Mouse (Mus musculus) left cerebral cortex, postnatal 4 days (tissue): ENCODE data around the gene Ptprm. TPM values are rescaled to one million over a fixed set of nuclear protein-coding genes. Genes with fewer than 3 reads are reported as not detected.

ENCODE experiments used
- DNase-seq: peaks from one replicate; pipeline ENCODE4 v3.0.0-alpha.2; 2022
- intact Hi-C: fragments of 180-260 bp; cut with DNase I; formaldehyde crosslinking; loops from one replicate; pipeline ENCODE4 v1.15.1; 2025
- total RNA-seq, 2 experiments: library from RNA; stranded (reverse); gene quantifications; 2 replicates each; pipeline ENCODE4 v1.2.3; 2021

Ptprm gene
- total RNA-seq, 2 experiments from 2014 or later: 39.6 to 43.9 TPM

DNA sequence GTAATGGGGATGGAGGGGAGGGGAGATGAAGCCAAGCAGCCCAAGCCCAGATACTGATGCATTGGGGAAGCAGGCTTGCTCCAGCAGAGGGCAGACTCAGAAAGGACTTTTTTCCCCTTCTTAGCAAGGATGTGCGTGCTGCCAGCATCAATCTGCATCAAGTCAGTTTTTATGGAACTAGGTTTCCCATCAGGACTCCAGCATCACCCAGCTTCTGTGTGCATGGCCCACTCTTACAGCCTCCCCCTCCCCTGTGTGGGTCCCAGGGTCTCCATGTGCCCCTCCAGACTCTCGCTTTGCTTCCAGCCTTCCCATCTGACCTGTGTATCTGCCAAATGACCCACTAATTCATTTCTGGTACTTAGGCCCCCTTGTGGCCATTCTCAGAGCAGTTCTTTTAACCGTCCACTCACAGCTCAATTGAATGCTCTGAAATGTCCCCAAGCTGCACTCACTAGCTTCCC lies 599.0 kb downstream of the Ptprm start:
- peak; percentile 66 for DNase-seq
- intact Hi-C loops: no loop called here

DNA sequence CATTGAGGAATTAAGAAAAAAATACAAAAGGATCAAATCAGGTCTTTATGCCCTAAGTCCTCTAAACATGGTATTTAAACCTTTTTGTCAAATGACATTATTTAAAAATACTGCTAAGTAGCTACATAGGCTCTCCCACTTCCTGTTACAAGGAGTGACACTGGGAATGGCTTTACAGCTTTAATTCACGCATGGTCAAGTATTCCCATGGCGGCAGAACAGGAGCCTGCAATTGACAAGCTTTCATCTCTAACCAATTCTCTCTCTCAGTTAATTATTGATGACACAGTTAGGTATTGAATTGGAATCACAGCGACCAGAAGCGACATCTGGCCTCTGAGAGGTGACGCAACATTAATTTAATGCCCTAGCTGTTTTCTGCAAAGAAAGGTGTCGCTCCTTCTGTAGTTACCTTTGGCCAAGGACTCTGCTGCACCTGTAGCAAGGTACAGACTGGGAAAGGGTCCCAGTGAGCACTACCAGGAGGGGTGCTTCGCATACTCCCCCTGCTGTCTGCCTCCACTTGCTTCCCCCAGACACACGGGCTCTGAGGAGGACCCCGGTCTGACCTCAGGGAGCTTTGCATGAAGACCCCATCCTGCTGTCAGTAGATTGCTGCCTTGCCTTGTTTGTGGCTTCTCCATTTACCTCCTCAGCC lies 599.9 kb downstream of the Ptprm start:
- intact Hi-C loops: no loop called here
- no peak for DNase-seq

DNA sequence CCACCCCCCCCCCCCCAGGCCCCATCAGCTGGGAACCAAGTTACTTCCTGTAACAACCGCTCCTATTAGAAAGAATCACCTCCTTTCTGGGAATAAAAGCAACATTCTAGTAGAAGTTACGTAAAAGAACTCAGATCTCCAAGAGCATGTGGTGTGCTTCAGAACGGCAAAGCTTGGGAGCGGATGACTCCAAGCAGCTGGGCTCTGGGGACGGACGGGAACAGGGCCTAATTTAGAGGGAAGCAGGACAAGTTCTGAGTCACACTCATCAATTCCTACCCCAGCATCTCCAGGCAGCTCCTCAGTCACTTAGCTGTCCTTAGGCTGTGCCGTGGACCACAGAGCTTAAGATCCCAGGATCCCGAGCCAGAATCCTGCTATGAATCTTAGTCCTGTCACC lies 602.5 kb downstream of the Ptprm start:
- no peak for DNase-seq
- intact Hi-C loops: no loop called here

GRCm38 (mm10) chr17:66750481-66751206 lies 603.6 kb downstream of the Ptprm start:
- intact Hi-C loops: no loop called here
- DNase-seq: no peak

DNA sequence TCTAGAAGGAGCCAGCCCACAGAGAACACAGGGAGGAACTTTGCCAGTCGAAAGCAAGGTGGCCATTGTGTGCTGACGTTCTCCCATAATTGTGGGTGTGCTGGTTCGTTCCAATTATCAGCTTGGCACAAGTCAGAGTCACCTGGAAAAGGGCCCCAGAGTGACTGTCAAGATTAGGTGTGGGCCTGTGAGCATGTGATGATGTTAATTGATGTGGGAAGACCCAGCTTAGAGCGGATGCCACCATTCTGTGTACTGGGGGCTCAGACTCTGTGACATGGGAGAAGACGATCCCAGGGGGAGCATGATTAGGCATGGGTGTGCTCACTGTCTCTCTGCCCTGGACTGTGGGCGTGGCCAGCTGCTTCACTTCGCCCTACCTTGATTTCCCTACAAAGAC lies 604.3 kb downstream of the Ptprm start:
- intact Hi-C loops: no loop called here
- no peak for DNase-seq

- no peak for DNase-seq
- intact Hi-C loops: no loop called here
Observed at GRCm38 (mm10) chr17:66746506-66746905, 607.8 kb downstream of the Ptprm start.

DNA sequence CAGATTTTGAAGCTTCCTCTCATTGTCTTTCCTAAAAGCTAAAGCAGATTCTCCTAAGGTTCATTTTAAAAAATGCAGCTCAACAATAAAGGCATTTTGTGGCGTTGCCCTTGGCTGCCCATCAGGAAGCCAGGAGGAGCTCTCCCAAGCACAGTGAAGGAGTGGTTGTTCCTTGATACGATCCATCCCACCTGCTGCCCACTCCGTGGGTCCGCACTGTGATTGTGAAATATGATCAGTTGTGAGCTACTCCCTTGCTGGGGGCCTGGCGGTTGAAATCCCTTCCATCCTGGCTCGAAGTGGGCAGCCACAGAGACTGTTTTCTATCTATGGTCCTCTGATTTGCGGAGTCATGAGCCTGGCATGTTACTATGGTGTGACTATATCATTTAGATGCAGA lies 610.9 kb downstream of the Ptprm start:
- no peak for DNase-seq
- intact Hi-C loops: no loop called here

GRCm38 (mm10) chr17:66738779-66739345 lies 615.4 kb downstream of the Ptprm start:
- intact Hi-C loops: no loop called here
- no peak for DNase-seq

GRCm38 (mm10) chr17:66738331-66738730 lies 615.9 kb downstream of the Ptprm start:
- DNase-seq: no peak
- intact Hi-C loops: no loop called here

GRCm38 (mm10) chr17:66736450-66736849 lies 617.8 kb downstream of the Ptprm start:
- intact Hi-C loops: no loop called here
- DNase-seq: peak; percentile 51

DNA sequence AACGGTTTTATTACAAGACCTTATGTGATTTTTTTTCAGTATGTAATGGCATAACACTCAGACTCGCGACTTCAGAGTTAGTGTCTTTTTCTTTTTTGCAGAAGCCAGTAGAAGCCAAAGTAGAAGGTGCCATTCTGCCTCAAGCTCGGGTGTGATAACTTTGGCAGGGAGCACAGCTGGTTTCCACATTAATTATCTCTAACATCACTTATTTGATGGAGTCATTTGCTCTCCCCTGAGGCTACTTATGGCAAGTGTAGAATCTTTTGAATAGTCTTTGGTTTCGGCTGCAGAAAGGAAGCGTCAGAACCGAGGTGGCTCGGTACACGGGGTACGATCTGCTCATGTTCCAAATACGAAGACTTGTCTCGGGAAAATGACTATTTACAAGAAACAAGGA lies 620.7 kb downstream of the Ptprm start:
- intact Hi-C loops: no loop called here

GRCm38 (mm10) chr17:66729979-66730378 lies 624.3 kb downstream of the Ptprm start:
- DNase-seq: no peak
- intact Hi-C loops: no loop called here

More for the DNA sequence above, 620.7 kb downstream of the Ptprm start:
- DNase-seq: no peak

GRCm38 (mm10) chr17:66720992-66721351 lies 633.3 kb downstream of the Ptprm start:
- no peak for DNase-seq
- intact Hi-C loops: no loop called here

DNA sequence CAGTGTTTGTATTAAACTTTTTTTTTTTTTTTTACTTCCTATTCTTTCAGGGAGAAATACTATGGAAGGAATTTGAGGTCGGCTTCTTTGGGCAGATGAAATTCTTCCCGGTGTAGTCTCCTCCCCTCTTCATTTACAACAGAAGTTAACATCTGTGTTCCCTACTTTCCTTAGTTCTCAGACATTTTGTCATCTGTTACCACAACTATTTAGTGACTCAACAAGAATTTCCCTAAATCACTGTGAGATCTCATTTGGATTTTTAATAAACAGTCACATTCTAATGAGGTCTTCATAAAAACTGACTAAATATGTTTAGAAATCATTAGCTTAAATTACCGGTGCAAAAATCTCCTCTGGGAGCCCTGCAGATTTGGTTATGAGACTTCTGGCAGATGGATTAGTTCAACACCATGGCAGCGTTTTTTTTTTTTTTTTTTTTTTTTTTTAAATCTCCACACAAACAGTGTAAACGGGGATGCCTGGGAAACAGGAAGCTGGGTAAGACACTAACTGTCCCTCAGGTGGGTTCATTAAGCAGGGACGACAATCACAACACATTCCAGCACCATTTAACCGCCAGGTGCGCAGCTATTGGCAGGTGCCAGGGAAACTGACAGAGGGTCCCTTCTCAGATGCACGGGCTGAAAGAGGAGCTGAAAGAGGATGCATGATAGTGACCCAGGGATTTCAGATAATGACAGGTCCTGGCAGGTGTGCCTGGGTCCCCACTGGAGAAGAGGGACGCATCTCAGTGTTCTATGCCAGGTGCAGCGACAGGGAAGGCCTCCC lies 633.9 kb downstream of the Ptprm start:
- DNase-seq: no peak
- intact Hi-C loops: no loop called here

GRCm38 (mm10) chr17:66712456-66713205 lies 641.6 kb downstream of the Ptprm start:
- intact Hi-C loops: no loop called here
- no peak for DNase-seq

- no peak for DNase-seq
- intact Hi-C loops: no loop called here
Observed at GRCm38 (mm10) chr17:66711221-66712016, 642.8 kb downstream of the Ptprm start.

- no peak for DNase-seq
- intact Hi-C loops: no loop called here
Observed at GRCm38 (mm10) chr17:66710568-66710967, 643.7 kb downstream of the Ptprm start.

GRCm38 (mm10) chr17:66708748-66709147 lies 645.5 kb downstream of the Ptprm start:
- intact Hi-C loops: no loop called here
- DNase-seq: no peak

GRCm38 (mm10) chr17:66707684-66708083 lies 646.6 kb downstream of the Ptprm start:
- intact Hi-C loops: no loop called here
- no peak for DNase-seq
